Mouse (Mus musculus): ENCODE measurements around the gene Cxcr6. TPM values are rescaled to one million over a fixed set of nuclear protein-coding genes. Genes with fewer than 3 reads are reported as not detected.

Cxcr6 gene
- polyA plus RNA-seq (2012; rRNA removed), result 0.05 TPM in 1 of 2 replicates, not detected in the other

DNA sequence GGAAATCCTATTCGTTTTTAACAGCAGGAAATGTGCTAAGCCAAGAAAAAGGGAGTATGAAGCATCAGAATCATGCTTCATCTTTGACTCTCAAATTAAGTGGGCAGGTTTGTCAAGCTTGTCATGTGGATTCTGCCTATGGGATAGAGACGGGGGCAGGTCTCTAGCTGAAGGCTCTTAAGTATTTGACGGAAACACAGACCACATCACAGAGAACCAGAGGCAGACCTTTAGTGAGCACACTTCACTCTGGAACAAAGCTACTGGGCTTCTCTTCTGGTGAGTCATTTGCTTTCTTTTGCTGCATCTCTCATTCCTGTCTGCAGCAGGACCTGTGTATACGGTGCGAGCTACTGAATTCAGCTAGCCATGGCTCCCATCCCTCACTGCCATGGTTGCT is at the start of gene Cxcr6:
Gene Cxcr6, plus strand, starts transcription at position 209 of the 400 bp plus-strand sequence.
- no peak within 1 kb of the TSS for H3K4me3 ChIP-seq (ENCODE audit: control insufficient read depth, low read depth, low read length)
- peaks cover 1% of the 10 kb centered on the region; the same call in 1 of the 2 replicates for H3K36me3 ChIP-seq (ENCODE audit: control insufficient read depth, insufficient read depth, low read length)
- no peaks in the 10 kb centered on the region for H3K4me1 ChIP-seq (ENCODE audit: control insufficient read depth, insufficient read depth, low read length)
- H3K27me3 ChIP-seq (ENCODE audit: control insufficient read depth, insufficient read depth, low read length), result no peaks in the 10 kb centered on the region
- H3K27ac ChIP-seq (ENCODE audit: control insufficient read depth, insufficient read depth, low read depth, low read length), result no peak within 1 kb of the TSS
- TF ChIP-seq POLR2A (IDR thresholded peaks at IDR 0.05; ENCODE audit: control insufficient read depth, low read depth, low read length) (no peak), CTCF (IDR thresholded peaks at IDR 0.05; ENCODE audit: control insufficient read depth, insufficient read depth, insufficient replicate concordance, low read depth, low read length) (no peak)

DNA sequence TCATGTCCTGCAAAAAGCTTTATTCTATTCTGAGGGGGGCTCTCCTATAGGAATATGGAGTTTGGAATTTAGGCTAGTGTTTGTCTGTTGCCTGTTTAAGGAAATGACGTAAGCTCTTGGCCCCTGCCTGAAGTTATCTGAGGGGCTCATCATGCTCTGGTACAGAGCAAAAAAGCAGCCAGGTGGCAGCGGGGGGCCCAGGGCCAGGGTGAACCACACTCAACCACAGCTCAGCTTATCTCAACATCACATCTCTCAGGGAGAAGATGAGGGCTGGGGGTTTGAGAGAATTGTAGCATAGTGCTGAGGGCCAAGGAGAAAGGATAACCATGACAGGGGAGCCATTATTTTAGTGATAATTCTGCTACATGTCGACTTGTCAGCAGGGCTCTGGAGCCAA is 49.5 kb upstream of the Cxcr6 start:
- Histone ChIP-seq H3K4me1 (ENCODE audit: control insufficient read depth, insufficient read depth, low read length) (no peaks in the 10 kb centered on the region), H3K36me3 (ENCODE audit: control insufficient read depth, insufficient read depth, low read length) (no peaks in the 10 kb centered on the region)
- TF ChIP-seq POLR2A (IDR thresholded peaks at IDR 0.05; ENCODE audit: control insufficient read depth, low read depth, low read length) (no peak), CTCF (IDR thresholded peaks at IDR 0.05; ENCODE audit: control insufficient read depth, insufficient read depth, insufficient replicate concordance, low read depth, low read length) (no peak)

GRCm38 (mm10) chr9:123757326-123757725 is 48.9 kb upstream of the Cxcr6 start:
- H3K4me1 ChIP-seq (ENCODE audit: control insufficient read depth, insufficient read depth, low read length), result no peaks in the 10 kb centered on the region
- H3K27me3 ChIP-seq (ENCODE audit: control insufficient read depth, insufficient read depth, low read length), result no peaks in the 10 kb centered on the region
- H3K4me3 ChIP-seq (ENCODE audit: control insufficient read depth, low read depth, low read length), result no peak overlapping the region
- TF ChIP-seq CTCF (IDR thresholded peaks at IDR 0.05; ENCODE audit: control insufficient read depth, insufficient read depth, insufficient replicate concordance, low read depth, low read length), result no peak
- TF ChIP-seq POLR2A (IDR thresholded peaks at IDR 0.05; ENCODE audit: control insufficient read depth, low read depth, low read length), result no peak
- H3K27ac ChIP-seq (ENCODE audit: control insufficient read depth, insufficient read depth, low read depth, low read length), result no peak overlapping the region
- no peaks in the 10 kb centered on the region for H3K36me3 ChIP-seq (ENCODE audit: control insufficient read depth, insufficient read depth, low read length)

More for the DNA sequence above, 49.5 kb upstream of the Cxcr6 start:
- Histone ChIP-seq H3K27ac (ENCODE audit: control insufficient read depth, insufficient read depth, low read depth, low read length) (no peak overlapping the region), H3K27me3 (ENCODE audit: control insufficient read depth, insufficient read depth, low read length) (no peaks in the 10 kb centered on the region), H3K4me3 (ENCODE audit: control insufficient read depth, low read depth, low read length) (no peak overlapping the region)

DNA sequence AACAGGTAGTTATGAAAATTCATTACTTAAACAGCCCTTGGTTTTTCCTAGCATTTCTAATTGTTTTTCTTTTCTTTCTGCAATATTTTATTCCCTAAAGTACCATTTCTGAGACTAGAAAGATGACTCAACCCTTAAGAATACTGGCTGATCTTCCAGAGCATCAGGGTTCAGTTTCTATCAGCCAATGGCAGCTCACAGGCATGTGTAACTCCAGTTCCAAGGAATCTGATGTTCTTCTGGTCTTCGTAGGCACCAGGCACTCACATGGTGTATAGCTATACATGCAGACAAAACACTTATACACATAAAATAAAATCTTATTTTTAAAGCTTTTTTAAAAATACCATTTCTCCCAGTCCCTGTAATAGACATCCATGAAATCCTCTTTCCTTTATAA is 48.1 kb upstream of the Cxcr6 start:
- Histone ChIP-seq H3K36me3 (ENCODE audit: control insufficient read depth, insufficient read depth, low read length) (no peaks in the 10 kb centered on the region), H3K27ac (ENCODE audit: control insufficient read depth, insufficient read depth, low read depth, low read length) (no peak overlapping the region), H3K4me1 (ENCODE audit: control insufficient read depth, insufficient read depth, low read length) (no peaks in the 10 kb centered on the region), H3K4me3 (ENCODE audit: control insufficient read depth, low read depth, low read length) (no peak overlapping the region), H3K27me3 (ENCODE audit: control insufficient read depth, insufficient read depth, low read length) (no peaks in the 10 kb centered on the region)
- TF ChIP-seq CTCF (IDR thresholded peaks at IDR 0.05; ENCODE audit: control insufficient read depth, insufficient read depth, insufficient replicate concordance, low read depth, low read length) (no peak), POLR2A (IDR thresholded peaks at IDR 0.05; ENCODE audit: control insufficient read depth, low read depth, low read length) (no peak)

DNA sequence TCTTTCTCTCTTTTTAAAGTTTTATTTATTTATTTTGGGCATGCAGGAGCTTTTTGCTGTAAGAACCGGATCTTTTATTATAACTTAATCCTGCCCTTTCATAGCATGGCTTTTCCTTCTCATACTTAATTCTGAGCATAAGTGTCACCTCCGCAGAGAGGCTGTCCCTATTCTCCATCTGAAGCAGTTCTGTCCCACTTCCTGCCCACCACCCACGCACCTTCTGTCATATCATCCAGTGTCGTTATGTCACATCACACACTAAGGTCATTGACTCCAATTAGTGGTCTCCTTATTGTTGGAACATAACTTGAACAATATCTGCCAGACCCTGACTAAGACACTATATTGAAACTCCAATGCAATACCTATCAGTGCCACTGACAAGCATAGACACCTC is 47.6 kb upstream of the Cxcr6 start:
- Histone ChIP-seq H3K27me3 (ENCODE audit: control insufficient read depth, insufficient read depth, low read length) (no peaks in the 10 kb centered on the region), H3K27ac (ENCODE audit: control insufficient read depth, insufficient read depth, low read depth, low read length) (no peak overlapping the region), H3K4me3 (ENCODE audit: control insufficient read depth, low read depth, low read length) (no peak overlapping the region), H3K36me3 (ENCODE audit: control insufficient read depth, insufficient read depth, low read length) (no peaks in the 10 kb centered on the region), H3K4me1 (ENCODE audit: control insufficient read depth, insufficient read depth, low read length) (no peaks in the 10 kb centered on the region)
- TF ChIP-seq POLR2A (IDR thresholded peaks at IDR 0.05; ENCODE audit: control insufficient read depth, low read depth, low read length) (no peak), CTCF (IDR thresholded peaks at IDR 0.05; ENCODE audit: control insufficient read depth, insufficient read depth, insufficient replicate concordance, low read depth, low read length) (no peak)

- H3K4me3 ChIP-seq (ENCODE audit: control insufficient read depth, low read depth, low read length), result no peak overlapping the region
- TF ChIP-seq POLR2A (IDR thresholded peaks at IDR 0.05; ENCODE audit: control insufficient read depth, low read depth, low read length) (no peak), CTCF (IDR thresholded peaks at IDR 0.05; ENCODE audit: control insufficient read depth, insufficient read depth, insufficient replicate concordance, low read depth, low read length) (no peak)
- H3K27me3 ChIP-seq (ENCODE audit: control insufficient read depth, insufficient read depth, low read length), result no peaks in the 10 kb centered on the region
- H3K4me1 ChIP-seq (ENCODE audit: control insufficient read depth, insufficient read depth, low read length), result no peaks in the 10 kb centered on the region
- H3K36me3 ChIP-seq (ENCODE audit: control insufficient read depth, insufficient read depth, low read length), result no peaks in the 10 kb centered on the region
- H3K27ac ChIP-seq (ENCODE audit: control insufficient read depth, insufficient read depth, low read depth, low read length), result no peak overlapping the region
Measured at GRCm38 (mm10) chr9:123760806-123761205, 45.5 kb upstream of the Cxcr6 start.

DNA sequence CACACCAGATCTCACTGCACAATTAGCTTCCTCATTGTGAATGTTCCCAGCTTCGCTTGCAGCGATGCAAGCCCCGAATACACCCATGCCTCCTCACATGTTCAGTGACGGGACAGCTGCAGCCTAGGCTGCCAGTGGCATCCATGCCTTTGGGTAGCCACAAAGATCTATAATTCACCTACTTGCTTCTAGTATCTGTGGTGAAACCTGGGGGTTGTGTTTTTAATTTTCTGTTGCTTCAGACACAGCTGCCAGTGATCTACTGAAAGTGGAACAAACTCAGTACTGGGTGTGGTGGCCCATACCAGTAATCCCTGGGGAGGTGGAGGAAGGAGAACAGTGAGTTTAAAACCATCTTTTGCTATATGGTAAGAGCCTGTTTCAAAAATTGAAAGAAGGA is 43.4 kb upstream of the Cxcr6 start:
- Histone ChIP-seq H3K27me3 (ENCODE audit: control insufficient read depth, insufficient read depth, low read length) (no peaks in the 10 kb centered on the region), H3K27ac (ENCODE audit: control insufficient read depth, insufficient read depth, low read depth, low read length) (no peak overlapping the region), H3K4me1 (ENCODE audit: control insufficient read depth, insufficient read depth, low read length) (no peaks in the 10 kb centered on the region), H3K36me3 (ENCODE audit: control insufficient read depth, insufficient read depth, low read length) (no peaks in the 10 kb centered on the region), H3K4me3 (ENCODE audit: control insufficient read depth, low read depth, low read length) (no peak overlapping the region)
- no peak for TF ChIP-seq CTCF (IDR thresholded peaks at IDR 0.05; ENCODE audit: control insufficient read depth, insufficient read depth, insufficient replicate concordance, low read depth, low read length)
- no peak for TF ChIP-seq POLR2A (IDR thresholded peaks at IDR 0.05; ENCODE audit: control insufficient read depth, low read depth, low read length)

DNA sequence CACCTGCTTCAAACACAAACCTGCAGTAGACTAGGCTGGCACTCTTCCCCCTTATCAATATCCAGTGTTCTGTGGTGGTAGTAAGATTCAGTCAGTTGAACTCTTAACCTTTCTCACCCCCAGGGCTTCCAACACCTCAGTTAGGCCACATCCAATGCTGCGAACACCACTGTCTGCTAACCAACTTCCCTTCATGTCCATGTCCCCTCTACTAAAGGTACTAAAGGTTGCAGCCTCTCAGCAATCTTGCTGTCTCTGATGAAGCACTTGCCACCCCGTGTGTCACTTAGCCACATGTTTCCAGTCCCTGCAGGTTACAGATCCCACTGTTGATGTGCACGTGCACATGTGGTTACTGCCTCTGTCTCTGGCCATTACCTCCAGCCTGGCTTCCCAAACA is 42.5 kb upstream of the Cxcr6 start:
- no peaks in the 10 kb centered on the region for H3K27me3 ChIP-seq (ENCODE audit: control insufficient read depth, insufficient read depth, low read length)
- no peak for TF ChIP-seq POLR2A (IDR thresholded peaks at IDR 0.05; ENCODE audit: control insufficient read depth, low read depth, low read length)
- no peaks in the 10 kb centered on the region for H3K4me1 ChIP-seq (ENCODE audit: control insufficient read depth, insufficient read depth, low read length)
- H3K27ac ChIP-seq (ENCODE audit: control insufficient read depth, insufficient read depth, low read depth, low read length), result no peak overlapping the region
- no peak overlapping the region for H3K4me3 ChIP-seq (ENCODE audit: control insufficient read depth, low read depth, low read length)
- H3K36me3 ChIP-seq (ENCODE audit: control insufficient read depth, insufficient read depth, low read length), result no peaks in the 10 kb centered on the region
